Mouse (Mus musculus) myocyte (in vitro differentiated cells): ENCODE measurements at regions not wholly inside any gene's neighbourhood (a gene's known extent, or its start where the extent isn't known, plus 50 kb on each side); places are given as distances from the start of the nearest gene placed in this dataset.

Experiments
- H3K27me3 ChIP-seq: one replicate; pipeline ENCODE4 v1.6.1; 2011; ENCODE audit not compliant: control insufficient read depth, insufficient read depth, insufficient read length
- H3K36me3 ChIP-seq: one replicate; pipeline ENCODE4 v1.6.1; 2011; ENCODE audit not compliant: control insufficient read depth, insufficient read depth
- H3K4me2 ChIP-seq: one replicate; pipeline ENCODE4 v1.6.1; 2011; ENCODE audit warnings: low read depth, control low read depth
- H3K4me3 ChIP-seq: one replicate; pipeline ENCODE4 v1.5.1; 2011; ENCODE audit warnings: mild to moderate bottlenecking, control low read depth, moderate library complexity
- H3K79me2 ChIP-seq: one replicate; pipeline ENCODE4 v1.6.1; 2011; ENCODE audit not compliant: control insufficient read depth, insufficient read depth
- H3ac ChIP-seq: one replicate; pipeline ENCODE4 v1.6.1; 2011; ENCODE audit not compliant: control insufficient read depth, insufficient read length
- CEBPB ChIP-seq: IDR thresholded peaks from 2 replicates; pipeline ENCODE4 v1.6.1; 2011; ENCODE audit warnings: mild to moderate bottlenecking, moderate library complexity; ENCODE audit not compliant: poor library complexity, insufficient read depth, severe bottlenecking
- E2F4 ChIP-seq: IDR thresholded peaks from one replicate; pipeline ENCODE4 v1.6.1; 2011; ENCODE audit warnings: mild to moderate bottlenecking, control low read depth, moderate library complexity; ENCODE audit not compliant: insufficient read depth
- MAX ChIP-seq: IDR thresholded peaks from one replicate; pipeline ENCODE4 v1.6.1; 2011; ENCODE audit warnings: low read depth, mild to moderate bottlenecking, control low read depth
- MYOD1 ChIP-seq, 3 experiments: IDR thresholded peaks; one replicate each; pipeline ENCODE4 v1.6.1; 2011; ENCODE audit warnings: control low read depth in 2 of 3, low read depth in 2 of 3, mild to moderate bottlenecking in 2 of 3, moderate library complexity in 1 of 3; ENCODE audit not compliant: insufficient read length in 2 of 3, control insufficient read depth in 1 of 3
- MYOG ChIP-seq, 3 experiments: IDR thresholded peaks; one replicate each; pipeline ENCODE4 v1.6.1; 2011; ENCODE audit warnings: control low read depth in 2 of 3, low read depth in 2 of 3, mild to moderate bottlenecking in 2 of 3; ENCODE audit not compliant: insufficient read length in 2 of 3, control insufficient read depth in 1 of 3, insufficient read depth in 1 of 3
- POLR2A ChIP-seq: IDR thresholded peaks from one replicate; pipeline ENCODE4 v1.6.1; 2011; ENCODE audit warnings: low read depth, mild to moderate bottlenecking, control low read depth, moderate library complexity; ENCODE audit not compliant: insufficient read length
- POLR2AphosphoS2 ChIP-seq: IDR thresholded peaks from one replicate; pipeline ENCODE4 v1.6.1; 2011; ENCODE audit warnings: low read depth, control low read depth; ENCODE audit not compliant: insufficient read length
- REST ChIP-seq: IDR thresholded peaks from one replicate; pipeline ENCODE4 v1.6.1; 2011; ENCODE audit warnings: mild to moderate bottlenecking, control low read depth, moderate library complexity; ENCODE audit not compliant: insufficient read depth, insufficient read length
- SRF ChIP-seq: IDR thresholded peaks from one replicate; pipeline ENCODE4 v1.6.1; 2011; ENCODE audit warnings: low read depth; ENCODE audit not compliant: control insufficient read depth, insufficient read length
- TCF12 ChIP-seq: IDR thresholded peaks from one replicate; pipeline ENCODE4 v1.6.1; 2011; ENCODE audit warnings: mild to moderate bottlenecking, control low read depth; ENCODE audit not compliant: poor library complexity, insufficient read depth, severe bottlenecking
- TCF3 ChIP-seq: IDR thresholded peaks from one replicate; pipeline ENCODE4 v1.6.1; 2011; ENCODE audit warnings: low read depth, control low read depth; ENCODE audit not compliant: insufficient read length
- USF1 ChIP-seq: IDR thresholded peaks from one replicate; pipeline ENCODE4 v1.6.1; 2011; ENCODE audit warnings: low read depth, mild to moderate bottlenecking, control low read depth, moderate library complexity

DNA sequence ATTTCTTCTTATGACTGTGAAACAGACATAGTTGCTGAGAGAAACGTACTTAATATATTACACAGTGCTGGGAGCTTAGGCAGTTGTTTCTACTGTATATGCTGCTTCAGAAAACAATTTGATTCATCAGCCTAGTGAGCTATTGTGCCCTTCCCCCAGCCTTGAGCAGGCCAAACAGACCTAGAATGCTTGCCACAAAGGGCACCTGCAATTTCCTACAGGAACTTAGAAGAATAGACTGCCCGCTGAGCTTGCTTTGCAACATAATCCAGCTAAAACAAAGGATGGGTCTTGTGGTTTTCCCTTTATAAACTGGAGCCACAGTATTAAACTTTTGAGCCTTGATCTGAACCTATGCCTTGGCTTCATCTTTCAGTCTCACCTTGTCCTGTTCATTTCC lies 510.9 kb upstream of the Syt1 start:
- Histone ChIP-seq H3K4me3 (no peak overlapping the region), H3K4me2 (no peak overlapping the region), H3K27me3 (no peaks in the 10 kb centered on the region), H3ac (no peak overlapping the region), H3K79me2 (no peaks in the 10 kb centered on the region), H3K36me3 (no peaks in the 10 kb centered on the region)
- no peak for TF ChIP-seq CEBPB
- no peak for TF ChIP-seq TCF3
- no peak for TF ChIP-seq POLR2A
- no peak for TF ChIP-seq E2F4
- no peak for TF ChIP-seq MYOD1 (IDR thresholded peaks at IDR 0.05; ENCODE audit: control insufficient read depth in 1 of 3, insufficient read length in 2 of 3, low read depth in 2 of 3)
- no peak for TF ChIP-seq SRF
- no peak for TF ChIP-seq POLR2AphosphoS2
- no peak for TF ChIP-seq TCF12
- no peak for TF ChIP-seq USF1
- no peak for TF ChIP-seq MYOG (IDR thresholded peaks at IDR 0.05; ENCODE audit: control insufficient read depth in 1 of 3, insufficient read depth in 1 of 3, insufficient read length in 2 of 3, low read depth in 2 of 3)
- TF ChIP-seq MAX: no peak
- no peak for TF ChIP-seq REST

DNA sequence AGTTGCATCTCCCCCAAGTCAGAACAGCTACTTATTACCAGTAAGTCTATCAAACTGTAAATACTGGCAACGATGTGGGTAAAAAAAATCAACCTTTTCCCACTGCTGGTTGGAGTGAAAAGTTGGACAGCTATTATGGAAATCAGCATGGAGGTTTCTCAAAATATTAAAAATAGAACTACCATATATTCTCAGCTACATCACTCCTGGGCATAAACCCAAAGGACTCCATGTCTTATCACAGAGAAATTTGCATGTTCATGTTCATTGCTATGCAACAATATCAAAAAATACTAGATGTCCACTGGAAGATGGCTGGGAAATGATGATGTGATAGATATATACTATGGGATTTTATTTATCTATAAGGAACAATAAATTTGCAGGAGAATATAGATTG lies 506.9 kb upstream of the Syt1 start:
- Histone ChIP-seq H3K27me3 (no peaks in the 10 kb centered on the region), H3K4me2 (no peak overlapping the region), H3ac (no peak overlapping the region), H3K79me2 (no peaks in the 10 kb centered on the region), H3K36me3 (no peaks in the 10 kb centered on the region), H3K4me3 (no peak overlapping the region)
- TF ChIP-seq MYOD1 (IDR thresholded peaks at IDR 0.05; ENCODE audit: control insufficient read depth in 1 of 3, insufficient read length in 2 of 3, low read depth in 2 of 3): no peak
- TF ChIP-seq SRF: no peak
- TF ChIP-seq USF1: no peak
- no peak for TF ChIP-seq REST
- no peak for TF ChIP-seq TCF3
- no peak for TF ChIP-seq POLR2AphosphoS2
- no peak for TF ChIP-seq CEBPB
- TF ChIP-seq MAX: no peak
- no peak for TF ChIP-seq MYOG (IDR thresholded peaks at IDR 0.05; ENCODE audit: control insufficient read depth in 1 of 3, insufficient read depth in 1 of 3, insufficient read length in 2 of 3, low read depth in 2 of 3)
- TF ChIP-seq POLR2A: no peak
- no peak for TF ChIP-seq E2F4
- no peak for TF ChIP-seq TCF12

DNA sequence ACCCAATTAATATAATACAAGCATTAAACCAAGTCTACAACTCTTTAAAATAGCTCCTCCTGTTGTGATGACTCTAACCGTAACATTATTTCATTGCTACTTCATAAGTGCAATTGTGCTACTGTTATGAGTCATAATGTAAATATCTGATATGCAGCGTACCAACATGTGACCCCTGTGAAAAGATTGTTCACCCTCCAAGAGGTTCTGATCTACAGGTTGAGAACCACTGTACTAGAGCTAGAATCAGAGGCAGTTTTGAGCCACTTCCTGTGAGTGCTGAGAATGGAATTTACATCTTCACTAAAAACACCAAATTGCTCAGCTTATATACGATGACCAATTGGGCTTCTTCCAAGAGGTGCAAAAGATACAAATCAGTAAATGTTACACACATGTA lies 504.4 kb upstream of the Syt1 start:
- Histone ChIP-seq H3ac (no peak overlapping the region), H3K4me2 (no peak overlapping the region), H3K4me3 (no peak overlapping the region), H3K36me3 (no peaks in the 10 kb centered on the region), H3K79me2 (no peaks in the 10 kb centered on the region), H3K27me3 (no peaks in the 10 kb centered on the region)
- TF ChIP-seq MYOG (IDR thresholded peaks at IDR 0.05; ENCODE audit: control insufficient read depth in 1 of 3, insufficient read depth in 1 of 3, insufficient read length in 2 of 3, low read depth in 2 of 3): no peak
- TF ChIP-seq USF1: peak; percentile 77
- TF ChIP-seq CEBPB: 0 out of 2 replicates have a peak, but pooled peaks have one; percentile 24

DNA sequence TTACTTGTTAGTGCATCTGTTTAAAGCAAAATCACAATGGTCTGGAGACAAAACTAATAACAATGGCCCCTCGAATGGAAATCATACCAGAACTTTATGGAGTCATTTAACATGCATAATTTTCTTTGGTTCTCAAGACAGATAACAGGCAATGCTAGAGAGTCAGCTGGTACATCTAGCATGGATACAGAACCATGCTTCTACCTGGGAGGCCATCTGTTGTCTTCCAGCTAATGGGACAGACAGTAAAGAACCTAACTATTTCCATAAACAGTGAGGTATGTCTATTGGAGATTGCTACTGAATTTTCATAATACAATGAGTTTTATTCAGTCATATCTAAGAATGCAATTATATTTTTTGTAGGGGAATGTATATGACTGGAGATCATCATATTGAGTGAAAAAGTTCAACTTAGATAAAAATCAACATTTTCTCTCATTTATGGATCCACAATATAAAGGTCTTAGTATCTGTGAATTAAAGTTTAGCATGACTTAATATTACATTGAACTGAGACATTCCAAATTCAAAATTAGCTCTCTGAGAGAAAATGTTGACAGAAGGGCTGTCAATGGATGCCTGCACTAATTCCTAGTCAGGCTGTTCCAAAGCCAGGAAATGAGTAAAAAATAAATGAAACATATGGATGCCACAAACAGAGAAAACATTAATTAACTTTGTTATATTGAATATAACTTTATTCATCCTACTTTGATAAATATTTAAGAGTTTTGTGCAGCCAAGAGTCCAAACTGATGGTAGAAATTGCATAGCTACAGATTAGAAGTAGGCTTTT lies 500.3 kb upstream of the Syt1 start:
- no peak overlapping the region for H3K4me2 ChIP-seq
- H3K27me3 ChIP-seq: no peaks in the 10 kb centered on the region
- H3K79me2 ChIP-seq: no peaks in the 10 kb centered on the region
- no peak overlapping the region for H3ac ChIP-seq
- no peak overlapping the region for H3K4me3 ChIP-seq
- TF ChIP-seq POLR2A (no peak), MYOD1 (IDR thresholded peaks at IDR 0.05; ENCODE audit: control insufficient read depth in 1 of 3, insufficient read length in 2 of 3, low read depth in 2 of 3) (no peak), TCF3 (no peak)
- no peaks in the 10 kb centered on the region for H3K36me3 ChIP-seq

DNA sequence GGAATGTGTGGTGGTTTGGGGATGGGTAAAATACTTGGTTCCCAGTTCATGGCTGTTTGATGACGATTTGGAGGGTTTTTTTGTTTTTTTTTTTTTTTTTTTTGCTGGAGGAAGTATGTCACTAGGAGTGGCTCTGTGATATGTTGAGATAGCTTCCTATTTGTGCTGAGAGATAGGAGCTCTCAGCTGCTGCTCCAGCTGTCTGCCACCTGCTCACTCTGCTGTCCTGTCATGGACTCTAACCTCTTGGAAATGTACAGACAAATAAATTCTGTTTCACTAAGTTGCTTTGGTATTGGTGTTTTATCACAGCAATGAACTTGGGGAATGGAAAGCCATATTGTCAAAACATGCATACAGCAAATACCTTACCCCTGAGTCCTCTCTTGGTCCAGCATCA lies 497.8 kb upstream of the Syt1 start:
- H3ac ChIP-seq: no peak overlapping the region
- TF ChIP-seq USF1: no peak
- TF ChIP-seq TCF12: peak; percentile 85
- TF ChIP-seq TCF3: peak; percentile 75
- TF ChIP-seq CEBPB: no peak
- TF ChIP-seq MYOG (IDR thresholded peaks at IDR 0.05; ENCODE audit: control insufficient read depth in 1 of 3, insufficient read depth in 1 of 3, insufficient read length in 2 of 3, low read depth in 2 of 3): peak in 1 of 3 experiments; percentile 80
- peak in 2 of 3 experiments; percentile 87 to 90 for TF ChIP-seq MYOD1 (IDR thresholded peaks at IDR 0.05; ENCODE audit: control insufficient read depth in 1 of 3, insufficient read length in 2 of 3, low read depth in 2 of 3)
- no peak overlapping the region for H3K4me2 ChIP-seq
- no peaks in the 10 kb centered on the region for H3K27me3 ChIP-seq
- no peak overlapping the region for H3K4me3 ChIP-seq
- H3K79me2 ChIP-seq: no peaks in the 10 kb centered on the region
- H3K36me3 ChIP-seq: no peaks in the 10 kb centered on the region
